Mouse (Mus musculus): ENCODE results near the gene Mtmr4.

Mtmr4 gene

DNA sequence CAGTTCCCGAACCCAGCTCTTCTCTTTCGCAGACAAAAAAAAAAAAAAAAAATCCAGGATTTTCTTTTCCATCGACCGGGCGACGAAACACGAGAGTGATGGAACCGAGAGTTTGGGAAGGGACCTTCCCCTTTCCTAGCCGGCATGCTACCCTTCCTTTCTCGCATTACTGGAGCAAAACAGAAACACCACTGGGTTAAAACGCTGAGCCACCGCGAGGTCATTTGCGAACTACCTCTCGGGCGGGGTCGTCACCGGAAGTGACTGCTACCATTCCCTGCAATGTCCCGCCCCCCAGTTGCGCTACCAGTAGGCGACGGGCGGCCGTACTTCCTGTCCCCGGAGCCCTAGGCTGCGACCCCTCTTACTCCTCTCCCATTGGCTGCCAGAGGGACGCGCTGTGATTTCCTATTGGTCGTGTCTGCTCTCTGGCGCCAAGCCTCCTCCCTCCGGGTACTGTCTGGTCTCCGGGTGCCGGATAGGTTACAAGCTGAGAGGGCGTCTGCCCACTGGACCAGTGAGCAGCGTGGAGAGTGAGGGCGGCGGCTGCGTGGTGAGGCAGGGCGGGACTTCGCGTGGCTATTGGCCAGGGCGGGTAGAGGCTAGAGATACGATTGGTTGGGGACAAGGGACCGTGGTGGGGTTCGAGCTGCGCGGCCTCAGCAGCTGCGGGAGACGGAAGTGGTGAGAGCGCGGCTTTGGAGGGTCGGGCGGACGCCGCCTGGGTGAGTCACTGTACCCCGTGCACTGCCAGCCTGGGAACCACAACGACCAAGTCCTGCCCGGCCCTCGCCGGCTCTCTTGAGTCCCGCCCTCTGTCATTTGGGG lies at the start of gene Mtmr4:
Gene Mtmr4, plus strand, starts transcription at position 637 of the 828 bp plus-strand sequence.
- in situ Hi-C loops (cut with MboI, MseI): no loop called here

DNA sequence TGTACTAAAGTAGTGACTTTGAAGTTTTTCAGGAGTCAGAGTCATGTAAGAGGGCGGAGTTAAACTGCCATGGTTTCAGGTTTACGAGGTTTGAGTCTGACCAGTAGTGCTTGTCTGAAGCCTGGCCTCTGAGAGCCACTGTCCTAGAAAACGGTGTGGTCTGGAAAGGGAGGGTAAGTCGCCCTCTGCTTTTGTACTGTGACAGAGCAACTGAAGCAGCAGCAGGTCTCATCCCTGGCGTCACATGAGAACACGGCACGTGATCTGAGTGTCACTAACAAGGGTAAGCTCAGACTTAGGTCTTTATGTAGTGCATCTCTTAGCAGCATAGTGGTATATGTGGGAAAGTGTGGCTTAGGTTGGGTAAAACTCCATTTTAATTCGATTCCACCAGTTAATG lies 49.7 kb upstream of the Mtmr4 start:
- in situ Hi-C loops (cut with MboI, MseI): no loop called here

DNA sequence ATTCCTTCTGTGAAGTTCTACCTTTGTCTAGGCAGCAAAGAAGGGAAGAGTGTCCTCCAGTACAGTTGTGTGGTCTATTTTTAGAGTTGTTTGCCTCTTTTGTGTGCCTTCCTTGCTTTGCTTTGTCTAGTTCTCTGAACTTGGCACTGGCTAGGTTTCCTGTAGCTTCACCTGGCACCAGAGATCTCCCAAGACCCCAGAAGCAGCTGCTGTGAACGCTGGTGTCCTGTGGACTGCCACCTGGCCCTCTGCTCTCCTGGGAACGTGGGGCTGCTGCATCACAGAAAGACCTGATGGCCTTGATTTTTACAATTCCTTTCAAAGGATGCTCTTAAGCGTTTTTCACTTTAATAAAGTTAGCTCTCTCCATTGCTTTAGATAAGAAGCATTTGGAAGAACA lies 49.1 kb upstream of the Mtmr4 start:
- in situ Hi-C loops (cut with MboI, MseI): no loop called here

DNA sequence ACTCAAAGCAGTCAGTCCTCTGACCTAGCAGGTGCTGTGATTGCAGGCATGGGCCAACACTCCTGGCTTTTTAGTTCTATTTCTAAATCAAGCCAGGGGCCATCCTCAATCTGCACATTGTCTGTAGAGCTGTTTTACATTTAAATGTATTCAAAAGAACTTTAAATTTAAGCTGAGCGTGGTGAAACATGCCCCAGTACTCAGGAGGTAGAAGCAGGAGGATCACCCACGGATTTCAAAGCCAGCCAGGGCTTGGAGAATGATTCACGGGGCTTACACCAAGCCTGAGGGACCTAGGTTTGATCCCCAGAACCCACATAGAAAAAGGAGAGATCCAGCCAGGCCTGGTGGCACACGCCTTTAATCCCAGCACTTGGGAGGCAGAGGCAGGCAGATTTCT lies 38.6 kb upstream of the Mtmr4 start:
- in situ Hi-C loops (cut with MboI, MseI): no loop called here

DNA sequence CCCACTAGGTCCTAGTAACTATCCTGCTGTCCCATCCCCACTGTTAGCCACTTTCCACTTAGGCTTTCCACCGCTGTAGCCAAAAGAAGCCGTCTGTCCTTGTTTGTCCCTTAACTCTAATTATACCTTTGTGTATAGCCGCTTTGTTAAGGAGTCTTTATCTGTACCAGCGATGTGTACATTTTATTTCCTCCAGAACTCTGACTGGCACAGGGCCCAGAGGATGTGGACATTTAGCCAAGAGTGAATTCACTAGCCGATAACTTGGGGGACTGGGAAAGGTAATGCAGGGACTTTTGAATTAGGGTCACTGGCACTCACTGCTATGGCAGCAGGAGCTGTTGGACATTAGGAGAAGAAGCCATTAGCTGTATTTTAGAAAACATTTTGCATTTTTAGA lies 37.6 kb upstream of the Mtmr4 start:
- in situ Hi-C loops (cut with MboI, MseI): no loop called here

DNA sequence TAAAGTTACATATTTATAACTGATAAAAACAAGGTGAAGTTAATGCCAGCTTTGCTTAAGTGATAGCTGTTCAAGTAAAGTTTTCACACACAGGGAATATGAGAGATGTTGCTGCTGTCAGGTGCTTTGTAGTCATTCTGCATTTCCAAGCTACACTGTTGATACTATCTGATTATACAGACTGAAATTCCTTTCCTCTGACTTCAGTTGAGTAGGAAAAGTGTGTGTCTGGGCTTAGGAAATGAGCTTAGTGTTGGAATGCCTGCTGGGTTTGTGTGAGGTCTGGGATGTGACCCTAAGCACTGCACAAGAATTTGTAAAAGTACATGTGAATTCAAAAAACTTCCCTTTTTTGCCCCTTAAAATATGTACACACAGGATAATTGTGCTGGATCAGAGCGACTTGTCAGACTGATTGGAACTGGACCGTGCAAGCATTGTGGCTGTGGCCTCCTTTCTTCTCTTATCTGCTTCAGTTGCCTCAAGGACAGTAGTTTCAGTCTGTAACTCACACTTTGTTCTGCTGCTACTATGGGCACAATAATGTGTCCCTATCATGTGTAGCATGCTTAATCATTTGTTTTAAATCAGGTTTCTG lies 36.8 kb upstream of the Mtmr4 start:
- in situ Hi-C loops (cut with MboI, MseI): no loop called here

DNA sequence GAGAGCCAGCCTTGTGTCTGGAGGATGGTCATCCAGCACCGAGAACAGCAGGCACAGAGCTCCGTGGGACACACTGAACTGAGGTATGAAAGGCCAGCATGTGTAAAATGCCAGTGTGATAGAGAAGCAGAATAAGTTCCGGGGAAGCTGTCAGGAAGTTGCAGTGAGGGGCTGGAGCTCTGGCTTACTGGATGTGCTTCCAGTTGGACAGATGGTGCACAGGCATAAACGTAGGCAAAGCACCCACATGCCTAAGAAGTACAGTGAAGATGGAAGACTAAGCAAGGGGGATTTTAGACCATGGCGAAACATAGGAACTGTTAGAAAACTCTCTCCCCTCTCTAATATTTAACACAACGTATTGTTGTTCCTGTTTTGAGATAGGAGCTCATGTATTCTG lies 30.8 kb upstream of the Mtmr4 start:
- in situ Hi-C loops (cut with MboI, MseI): no loop called here

DNA sequence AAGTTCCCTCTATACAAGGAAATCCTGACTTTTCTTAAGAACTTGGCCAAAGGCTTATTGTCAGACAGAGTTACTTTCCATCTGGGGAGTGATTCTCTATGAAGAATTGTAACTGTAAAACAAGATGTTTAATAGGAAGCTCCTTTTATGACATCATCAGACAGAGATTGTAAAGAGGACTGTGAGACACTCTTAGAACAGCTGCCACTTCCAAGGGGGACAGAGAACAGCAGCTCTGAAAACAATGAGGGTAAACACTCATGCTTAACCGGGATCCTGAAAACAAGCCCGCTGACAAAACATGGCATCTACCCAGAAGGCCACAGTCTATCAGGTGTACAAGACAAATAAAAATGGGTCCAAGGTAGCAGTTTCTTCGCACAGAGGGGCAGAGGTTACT lies 25.5 kb upstream of the Mtmr4 start, which contains the start of gene Gm11492:
Gene Gm11492, plus strand, starts transcription at position 153 of the 400 bp plus-strand sequence.
- in situ Hi-C loops (cut with MboI, MseI): loop anchor here (5.0 kb wide), 1 partner anchor 44 kb away; no protein-coding TSS in a partner anchor

DNA sequence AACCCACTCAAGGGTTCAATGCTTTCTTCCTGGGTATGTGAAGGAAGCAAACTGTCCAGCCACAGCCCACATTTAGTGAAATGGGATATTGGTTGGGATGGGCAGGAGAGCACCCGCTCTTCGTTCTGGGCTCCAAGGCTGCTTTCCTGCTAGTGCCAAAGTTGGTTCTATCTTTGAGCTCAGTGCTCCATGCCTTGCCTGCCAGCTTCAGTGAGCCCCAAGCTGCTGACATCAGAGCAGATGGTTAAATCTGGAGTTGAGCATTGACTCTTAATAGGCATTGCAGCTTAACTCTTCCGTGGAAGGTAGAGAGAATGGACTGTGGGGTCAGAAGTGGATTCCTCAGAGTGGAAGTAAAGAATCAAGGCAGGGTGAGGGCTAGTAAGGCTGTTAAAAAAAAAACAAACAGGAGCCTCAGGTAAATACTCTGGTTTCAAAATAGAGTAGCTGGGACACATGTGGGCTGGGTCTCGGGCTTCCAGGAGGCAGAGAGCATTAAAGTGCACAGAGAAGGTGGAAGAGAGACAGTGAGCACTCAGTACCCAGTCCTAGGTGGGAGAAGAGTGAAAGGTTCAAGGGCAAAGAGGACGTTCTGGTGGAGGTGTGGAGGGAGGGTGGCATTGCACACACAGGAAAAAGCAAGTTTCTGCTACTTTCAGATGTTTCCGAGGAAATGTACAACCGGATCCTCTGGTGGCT lies 23.6 kb upstream of the Mtmr4 start, which contains the start of gene Sept4:
Gene Sept4, plus strand, starts transcription at position 649 of the 699 bp plus-strand sequence.
- in situ Hi-C loops (cut with MboI, MseI): loop anchor here (5.0 kb wide), 1 partner anchor 46 kb away; no protein-coding TSS in a partner anchor

DNA sequence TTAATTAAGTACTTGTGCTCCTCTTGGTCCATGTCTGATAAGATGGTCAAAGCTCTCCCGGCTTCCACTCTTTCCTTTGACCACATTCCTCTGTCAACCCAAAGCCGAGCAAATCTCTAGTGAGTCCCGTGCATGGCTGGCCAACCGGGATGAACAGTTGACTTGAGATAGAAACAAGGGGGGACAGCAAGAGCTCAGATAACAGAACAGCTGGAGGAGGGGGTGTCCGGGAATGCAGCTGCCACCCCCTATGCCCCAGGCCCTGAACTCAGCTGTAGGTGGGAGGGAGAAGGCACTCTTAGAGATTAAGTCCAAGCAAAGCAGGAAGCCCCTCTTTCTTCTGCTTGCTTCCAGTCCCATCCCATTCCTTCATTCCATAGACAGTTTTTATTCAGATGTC lies 21.2 kb upstream of the Mtmr4 start:
- in situ Hi-C loops (cut with MboI, MseI): no loop called here

DNA sequence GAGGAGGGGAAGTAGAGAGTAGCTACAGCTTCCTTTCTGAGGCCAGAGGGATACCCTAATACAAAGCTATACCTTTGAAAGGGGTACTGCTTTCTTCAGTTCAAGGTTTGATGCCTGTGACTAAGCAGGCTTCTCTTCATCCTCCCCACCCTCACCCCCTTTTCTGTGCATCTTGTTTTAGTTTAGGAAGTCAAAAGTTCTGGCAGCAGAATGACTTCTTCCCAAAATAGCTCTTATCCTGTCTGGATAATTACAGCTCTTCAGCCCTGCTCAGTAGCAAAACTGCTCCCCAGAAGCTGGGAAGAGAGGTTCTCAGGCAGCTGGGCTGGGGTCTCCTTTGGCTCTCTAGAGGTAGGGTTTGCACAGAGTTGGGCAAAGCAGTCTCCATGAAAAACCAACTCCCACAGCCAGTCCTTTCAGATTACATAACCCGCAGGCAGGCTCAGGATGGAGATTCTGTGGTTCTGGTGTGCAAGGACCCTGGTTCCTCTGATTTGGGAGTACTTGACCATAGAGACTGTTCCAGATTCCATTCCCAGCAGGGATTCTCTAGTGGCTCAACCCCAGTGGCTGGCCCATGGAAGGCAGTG lies 20.5 kb upstream of the Mtmr4 start:
- in situ Hi-C loops (cut with MboI, MseI): no loop called here

DNA sequence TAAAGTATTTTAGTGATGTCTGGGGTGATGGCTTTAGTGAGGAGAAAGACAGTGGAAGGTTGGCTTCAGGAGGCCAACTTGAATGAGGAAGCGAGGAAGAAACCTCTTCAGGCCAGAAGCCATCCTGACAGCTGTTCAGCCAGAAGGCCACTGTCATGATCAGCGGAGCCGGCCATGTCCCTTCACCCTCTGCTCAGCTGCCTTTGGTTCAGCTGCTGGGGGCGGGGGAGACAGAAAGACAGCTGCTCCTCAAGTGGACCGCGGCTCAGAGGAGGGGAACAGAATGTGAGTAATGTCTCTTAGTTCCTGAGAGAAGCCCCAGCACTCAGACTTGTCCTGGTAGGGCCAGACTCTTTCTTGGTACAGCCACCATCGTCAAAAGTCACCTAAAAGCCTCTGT lies 18.2 kb upstream of the Mtmr4 start:
- in situ Hi-C loops (cut with MboI, MseI): no loop called here

DNA sequence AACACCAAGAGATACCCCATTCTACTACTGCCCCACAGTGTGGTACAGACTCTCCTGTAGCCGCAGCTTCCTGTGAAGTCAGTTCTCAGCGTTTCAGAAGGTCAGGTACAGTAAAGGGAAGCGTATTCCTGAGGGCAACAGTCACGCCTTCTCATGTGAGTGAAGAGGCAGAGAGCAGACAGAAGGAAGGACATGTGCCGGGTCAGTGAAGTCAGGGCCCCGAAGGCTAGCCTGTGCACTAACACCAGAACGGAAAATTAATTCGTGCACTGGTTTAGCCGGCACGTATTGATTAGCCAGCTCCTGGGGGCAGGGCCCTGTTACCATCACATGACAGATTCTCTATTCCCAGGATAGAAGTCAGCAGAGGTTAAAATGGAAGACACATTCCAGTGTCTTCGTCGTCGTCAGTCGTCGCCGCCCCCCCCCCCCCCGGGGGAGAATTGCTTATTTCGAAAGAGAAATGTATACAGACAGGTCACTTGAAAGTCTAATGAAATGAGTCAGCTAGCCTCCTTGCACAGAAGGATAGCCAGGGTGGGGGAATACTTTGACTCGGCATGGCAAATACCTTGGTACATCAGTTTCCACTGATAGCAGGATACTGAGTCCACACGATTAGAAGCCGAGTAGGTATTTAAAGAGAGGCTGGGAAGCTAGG lies 17.3 kb upstream of the Mtmr4 start:
- in situ Hi-C loops (cut with MboI, MseI): no loop called here

DNA sequence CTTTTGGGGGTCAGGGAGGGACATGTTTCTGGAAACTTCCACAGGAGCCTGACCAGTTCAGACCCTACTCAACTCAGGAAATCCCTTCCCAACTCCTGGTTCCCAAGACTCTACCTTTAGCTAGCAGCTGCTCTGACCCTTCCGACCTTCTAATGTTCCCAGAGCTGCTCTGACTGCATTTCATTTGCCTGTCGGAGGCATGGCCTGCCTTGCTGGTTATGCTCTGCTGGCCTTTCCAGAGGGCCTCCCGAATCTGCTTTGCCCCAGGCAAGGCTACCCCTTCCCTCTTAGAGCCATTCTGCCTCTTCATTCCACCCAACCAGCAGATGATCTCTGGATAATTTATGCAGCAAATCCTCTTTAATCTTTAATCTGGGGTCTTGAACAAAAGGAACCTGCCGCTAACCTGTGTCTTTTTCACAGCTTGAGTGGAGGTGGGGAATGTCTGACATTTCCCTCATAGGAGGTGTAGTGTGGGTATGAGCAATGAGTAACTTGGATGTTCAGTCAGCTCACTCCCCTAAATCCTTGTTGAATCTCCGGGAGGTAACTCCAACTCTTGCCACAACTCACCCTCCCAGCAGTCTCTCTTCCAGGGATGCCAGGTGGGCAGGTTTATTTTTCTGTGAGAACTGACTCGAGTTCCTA lies 14.2 kb upstream of the Mtmr4 start:
- in situ Hi-C loops (cut with MboI, MseI): no loop called here

DNA sequence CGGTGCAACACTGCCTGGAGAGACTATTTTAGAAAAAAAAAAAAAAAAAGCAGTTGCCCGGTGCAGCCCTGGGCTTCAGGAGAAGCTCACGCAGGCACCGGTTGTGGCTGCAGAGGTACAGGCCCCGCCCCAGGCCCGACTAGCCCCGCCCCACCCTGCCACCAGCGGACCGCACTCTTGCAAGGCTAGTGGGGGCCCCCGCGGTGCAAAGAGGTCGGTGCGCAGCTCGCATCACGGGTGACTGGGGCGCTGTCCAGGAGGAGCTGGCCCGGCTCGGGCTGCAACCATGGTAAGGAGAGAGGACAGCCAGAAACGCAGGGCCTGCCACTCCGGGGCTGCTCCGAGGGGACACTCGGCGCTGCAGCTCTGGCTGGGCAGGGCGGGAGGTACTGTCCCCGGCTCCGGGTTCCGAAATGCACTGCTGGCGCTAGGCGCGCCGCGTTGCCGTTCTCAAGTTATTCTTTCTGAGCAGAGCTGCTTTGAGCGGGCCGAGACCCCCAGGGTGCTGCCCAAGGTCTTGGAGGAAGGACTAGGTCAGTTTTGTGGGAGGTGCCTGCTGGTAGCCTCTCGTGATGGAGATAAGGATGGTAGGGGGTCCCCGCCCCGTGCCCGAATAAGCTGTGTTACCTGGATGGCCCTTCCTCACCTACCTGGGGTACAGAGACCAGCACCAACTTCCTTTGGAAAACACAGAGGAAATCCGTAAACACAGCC lies 13.6 kb upstream of the Mtmr4 start:
- in situ Hi-C loops (cut with MboI, MseI): no loop called here

DNA sequence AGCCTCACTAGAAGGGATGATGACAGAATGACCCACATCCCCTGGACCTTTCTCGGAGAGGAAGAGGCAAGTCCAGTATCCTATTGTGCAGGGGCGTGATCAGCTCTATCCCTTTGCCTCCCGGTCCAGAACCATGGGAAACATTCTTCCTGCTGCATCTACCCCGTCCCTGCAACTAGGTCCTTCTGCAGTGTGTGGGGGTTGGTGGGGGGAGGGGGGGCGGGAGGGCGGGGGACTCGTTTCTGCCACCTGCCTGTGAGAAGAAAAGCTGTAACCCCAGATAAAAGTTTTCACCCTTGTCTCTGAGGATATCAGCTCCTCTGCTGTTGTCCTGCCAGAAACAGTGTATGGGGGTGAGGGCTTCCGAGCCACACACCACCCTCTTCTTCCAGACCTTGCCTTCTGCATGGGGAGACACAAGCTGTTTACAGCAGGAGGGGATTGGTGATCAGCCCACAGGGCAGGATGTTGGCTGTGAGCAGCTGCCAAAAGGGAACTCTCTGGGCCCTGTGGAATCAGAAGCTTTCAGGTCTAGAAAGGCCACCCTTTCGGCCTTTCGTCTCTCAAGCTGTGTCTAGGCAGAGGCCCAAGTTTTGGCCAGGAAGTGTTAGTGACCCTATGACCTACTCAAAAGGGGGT lies 12.9 kb upstream of the Mtmr4 start:
- in situ Hi-C loops (cut with MboI, MseI): no loop called here

DNA sequence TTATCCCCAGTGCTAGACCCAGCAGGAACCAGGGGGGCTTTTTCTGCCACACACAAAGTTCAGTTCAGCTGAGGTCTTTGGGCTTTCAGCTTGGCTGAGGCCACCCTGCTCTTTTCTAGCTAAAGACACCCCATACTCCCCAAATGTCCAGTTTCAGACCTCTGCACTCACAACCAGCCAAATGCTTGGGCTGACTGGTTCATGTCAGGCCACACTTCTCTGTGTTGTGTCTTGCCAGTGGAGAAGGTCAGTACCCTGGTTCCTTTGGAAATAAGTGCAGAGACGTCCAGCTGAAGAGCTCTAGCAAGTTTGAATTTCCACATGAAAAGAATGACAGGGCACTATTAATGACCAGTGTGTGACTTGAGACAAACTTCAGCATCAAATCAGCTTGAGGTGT lies 12.2 kb upstream of the Mtmr4 start:
- in situ Hi-C loops (cut with MboI, MseI): no loop called here

DNA sequence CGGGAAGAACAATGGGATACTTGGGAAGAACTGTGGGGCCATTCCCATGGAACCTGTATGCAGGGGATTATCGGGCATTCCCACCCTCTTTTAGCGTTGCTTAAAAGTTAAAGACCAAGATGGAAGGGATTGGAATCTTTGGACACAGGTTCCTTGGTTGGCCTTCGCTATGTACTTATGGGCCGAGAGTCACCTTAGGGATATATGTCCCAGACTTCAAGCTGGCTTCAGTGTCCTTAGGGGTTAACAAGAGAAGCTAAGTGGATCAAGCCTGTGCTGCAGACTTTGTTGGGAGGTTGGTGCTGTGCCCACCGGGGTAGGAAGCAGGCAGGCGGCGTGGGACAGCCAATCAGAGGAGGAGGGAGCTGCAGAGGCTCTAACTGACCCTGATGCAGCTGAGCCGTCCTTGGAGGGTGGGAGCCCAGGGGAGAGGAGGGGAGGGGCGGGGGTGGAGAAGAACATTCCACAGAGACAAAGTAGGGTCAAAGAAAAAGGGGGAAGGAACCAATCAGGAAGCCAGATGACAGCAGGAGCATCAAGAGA lies 11.3 kb upstream of the Mtmr4 start:
- in situ Hi-C loops (cut with MboI, MseI): no loop called here

DNA sequence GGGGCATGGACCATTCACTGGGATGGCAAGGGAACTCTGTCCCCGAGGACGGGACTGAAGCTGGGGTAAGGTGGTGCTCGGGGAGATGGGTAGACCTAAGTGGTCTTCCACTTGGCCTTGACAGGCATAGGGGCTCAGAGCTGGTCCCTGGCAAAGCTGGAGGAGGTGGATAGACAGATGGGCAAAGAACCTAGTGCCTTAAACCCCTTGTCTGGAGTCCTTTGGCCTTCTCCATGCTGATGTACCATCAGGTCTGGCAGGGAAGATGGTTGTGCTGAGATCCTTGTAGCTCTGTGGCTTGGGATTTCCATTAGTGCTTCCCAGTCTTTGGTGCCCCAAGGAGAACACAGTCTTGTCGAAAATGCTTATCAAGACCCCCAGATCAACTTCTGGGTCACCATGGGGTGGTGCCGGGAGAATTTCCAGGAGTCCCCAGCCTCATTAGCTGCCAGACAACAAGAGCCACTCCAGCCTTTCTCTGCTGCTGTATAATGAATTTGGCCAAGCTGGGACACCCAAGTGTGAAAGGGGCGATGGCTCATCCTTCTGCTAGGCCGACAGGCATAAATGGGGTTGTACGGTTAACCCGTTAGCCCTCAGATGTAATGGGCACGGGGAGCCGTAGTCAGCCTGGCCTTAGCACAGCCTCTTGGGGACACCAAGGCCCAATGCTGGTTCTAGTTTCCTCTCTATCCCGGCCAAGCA lies 10.6 kb upstream of the Mtmr4 start:
- in situ Hi-C loops (cut with MboI, MseI): no loop called here
